Mouse (Mus musculus): ENCODE results near the gene Fxn. TPM values are rescaled to one million over a fixed set of nuclear protein-coding genes. Genes with fewer than 3 reads are reported as not detected.

Gene Fxn
- total RNA-seq, 2 experiments from 2014 or later, result 4.7 to 10.4 TPM

DNA sequence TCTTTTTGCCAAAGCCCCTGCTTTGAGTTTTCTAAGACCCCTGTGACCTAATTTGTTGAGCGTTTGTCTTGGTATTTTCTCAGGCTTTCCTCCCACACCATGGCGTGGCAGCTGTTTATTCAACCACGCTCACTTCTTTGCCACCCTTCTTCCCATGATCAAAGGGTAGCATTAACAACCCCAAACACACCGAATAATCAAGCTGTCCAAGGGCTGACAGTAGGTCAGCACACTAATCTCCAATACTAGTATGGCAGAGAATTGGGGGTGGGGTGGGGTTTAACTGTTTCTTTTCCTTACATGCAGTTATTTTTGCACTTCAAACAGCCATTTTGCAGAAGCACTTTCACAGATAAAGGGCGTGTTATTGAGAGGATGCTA is 21.4 kb upstream of the Fxn start:
- ATAC-seq (ENCODE audit: poor library complexity, severe bottlenecking), result no peak

DNA sequence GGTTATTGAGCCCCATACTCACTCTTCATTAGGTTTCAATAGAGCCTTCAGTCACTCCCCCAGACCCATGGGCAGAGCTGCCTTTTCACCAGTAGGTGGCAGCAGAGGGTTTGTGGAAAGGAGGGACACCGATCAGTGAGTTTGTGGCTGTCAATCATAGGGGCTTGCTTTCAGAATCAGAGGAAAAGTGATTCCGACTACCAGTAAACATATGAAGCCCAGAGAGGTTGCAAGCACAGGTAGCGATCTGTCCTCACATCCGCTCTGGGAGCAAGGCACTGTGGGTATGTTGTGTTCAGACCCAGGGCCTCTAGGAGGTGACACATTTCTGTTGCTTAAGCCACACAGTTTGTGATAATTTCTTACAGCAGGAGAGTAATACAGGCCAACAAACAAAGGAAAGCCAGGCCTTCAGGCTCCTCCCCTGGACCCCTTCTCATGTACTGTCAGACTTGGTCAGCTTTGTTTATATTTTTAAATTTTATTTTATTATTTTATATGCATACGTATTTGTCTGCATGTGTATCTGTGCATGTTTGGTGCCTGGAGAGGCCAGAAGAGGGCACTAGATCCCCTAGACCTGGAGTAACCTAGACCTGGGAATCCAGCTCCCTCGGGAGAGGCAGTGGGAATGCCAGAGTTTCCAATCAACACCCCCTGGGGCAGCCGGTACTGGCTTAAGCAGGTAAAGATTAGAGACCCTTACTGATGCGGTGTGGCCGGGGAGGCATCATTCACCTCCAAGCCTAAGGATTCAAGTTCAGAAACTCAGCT is 20.8 kb upstream of the Fxn start:
- peak; percentile 94 for ATAC-seq (ENCODE audit: poor library complexity, severe bottlenecking)

DNA sequence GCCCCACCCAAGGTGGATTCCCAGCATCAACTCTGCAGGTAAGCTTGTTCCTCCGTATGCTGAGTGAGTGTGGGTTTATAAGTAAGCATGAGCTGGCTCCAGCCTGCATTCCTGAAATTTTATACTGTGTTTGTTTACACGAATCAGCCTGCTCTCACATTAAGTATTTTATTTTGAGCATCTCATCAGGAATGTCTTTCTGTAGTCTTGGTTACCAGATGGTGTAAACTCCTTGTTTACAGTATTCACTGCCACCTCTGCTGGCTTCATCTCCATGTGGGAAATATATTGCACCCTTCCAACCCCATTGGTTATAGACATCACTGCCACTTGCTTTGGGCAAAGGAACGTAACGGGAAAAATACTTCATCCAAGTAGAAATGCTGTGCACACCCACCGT is 13.1 kb upstream of the Fxn start:
- ATAC-seq (ENCODE audit: poor library complexity, severe bottlenecking), result no peak

DNA sequence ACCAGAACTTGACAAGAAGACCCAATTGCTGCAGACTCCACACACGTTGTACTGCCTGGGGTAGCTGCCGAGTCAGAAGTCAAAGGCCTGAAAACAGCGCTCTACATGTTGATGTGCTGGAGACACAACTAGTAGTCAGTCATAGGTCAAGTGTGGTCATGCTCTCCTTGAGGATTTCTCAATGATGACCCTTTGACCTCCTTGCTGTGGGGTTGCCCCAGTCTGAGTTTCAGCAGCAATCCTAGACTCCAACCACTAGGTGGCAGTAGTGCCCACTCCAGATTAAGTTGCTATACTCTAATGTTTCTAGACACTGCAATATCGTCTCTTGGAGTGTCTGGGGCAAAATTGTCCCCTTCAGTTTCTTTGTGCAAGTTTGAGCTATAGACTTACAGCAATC is 3.8 kb upstream of the Fxn start:
- peak; percentile 63 for ATAC-seq (ENCODE audit: poor library complexity, severe bottlenecking)

DNA sequence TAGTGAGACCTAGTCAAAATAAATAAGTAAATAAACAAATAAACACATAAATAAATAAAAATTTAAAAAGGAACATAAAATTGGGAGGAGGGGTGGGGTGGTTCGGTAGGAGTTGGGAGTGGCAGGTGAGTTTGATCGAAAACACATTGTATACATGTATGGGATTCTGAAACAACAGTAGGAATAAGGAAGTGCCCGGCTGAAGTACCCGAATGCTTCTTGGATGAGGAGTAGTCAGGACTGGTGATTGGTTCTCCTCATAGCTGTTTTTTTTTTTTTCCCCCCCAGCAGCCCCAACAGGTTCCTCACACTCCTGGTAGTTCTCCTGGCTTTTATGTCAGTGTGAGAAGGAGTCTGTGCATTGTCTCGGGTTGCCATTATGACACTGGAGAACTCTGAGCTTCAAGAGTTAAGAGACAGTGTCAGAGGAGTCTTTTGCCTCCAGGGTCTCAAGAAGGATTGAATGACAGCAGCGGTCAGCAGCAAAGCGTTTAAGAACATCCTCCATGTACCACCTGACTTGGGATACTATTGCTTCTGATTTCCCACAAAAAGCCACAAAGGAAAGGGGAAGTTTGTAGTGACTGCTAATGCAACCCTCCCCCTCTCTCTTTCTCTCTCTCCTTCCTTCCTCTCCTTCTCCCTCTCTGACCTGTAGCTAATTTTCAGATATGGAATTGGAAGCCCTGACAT is 1.0 kb upstream of the Fxn start:
- peak; percentile 19; the same call in 1 of the 2 replicates for ATAC-seq (ENCODE audit: poor library complexity, severe bottlenecking)

DNA sequence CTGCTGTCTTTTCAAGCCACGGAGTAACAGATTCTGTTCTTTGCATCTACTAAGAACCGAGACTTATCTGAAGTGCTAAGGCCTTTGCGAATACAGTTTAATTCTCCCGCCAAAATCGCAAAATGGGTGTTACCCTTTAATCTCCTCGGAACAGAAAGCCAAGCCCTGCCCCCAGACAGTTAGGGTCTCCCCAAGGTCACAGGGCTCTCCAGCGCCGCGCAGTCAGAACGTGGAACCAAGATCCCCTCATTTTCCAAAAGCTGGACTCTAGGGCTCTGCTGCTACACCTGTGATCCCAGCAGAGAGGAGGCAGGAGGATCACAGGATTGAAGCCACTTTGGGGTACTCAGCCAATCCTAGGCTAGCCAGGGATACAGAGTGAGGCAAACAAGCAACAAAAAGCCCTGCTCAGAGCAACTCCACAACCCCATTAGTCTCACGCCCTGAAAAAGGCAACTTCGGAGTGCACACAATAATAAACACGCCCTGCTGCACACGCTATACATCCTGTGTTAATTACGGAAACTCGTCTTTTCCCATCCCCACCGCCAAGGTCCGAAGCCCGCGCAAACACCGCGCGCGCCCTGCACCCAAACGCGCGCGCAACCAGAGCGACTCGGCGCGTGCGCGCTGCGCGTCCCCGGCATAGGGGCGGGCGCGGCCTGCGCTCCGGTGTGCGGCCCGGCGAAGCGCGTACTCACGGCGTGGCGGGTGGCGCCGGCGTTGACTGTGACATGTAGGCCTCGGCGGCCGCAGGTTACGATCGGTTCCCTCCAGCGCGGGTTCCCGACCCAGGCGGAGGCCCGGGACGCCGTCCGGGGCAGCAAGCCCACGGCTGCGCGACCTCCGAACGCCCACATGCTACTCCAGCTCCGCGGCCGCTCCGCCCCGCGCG is 452 bp downstream of the Fxn start:
- ATAC-seq (ENCODE audit: poor library complexity, severe bottlenecking), result peak; percentile 61

- no peak for ATAC-seq (ENCODE audit: poor library complexity, severe bottlenecking)
Observed at GRCm38 (mm10) chr19:24278859-24279258, 1.5 kb downstream of the Fxn start.

- ATAC-seq (ENCODE audit: poor library complexity, severe bottlenecking), result no peak
Observed at GRCm38 (mm10) chr19:24274281-24274680, 6.1 kb downstream of the Fxn start.

DNA sequence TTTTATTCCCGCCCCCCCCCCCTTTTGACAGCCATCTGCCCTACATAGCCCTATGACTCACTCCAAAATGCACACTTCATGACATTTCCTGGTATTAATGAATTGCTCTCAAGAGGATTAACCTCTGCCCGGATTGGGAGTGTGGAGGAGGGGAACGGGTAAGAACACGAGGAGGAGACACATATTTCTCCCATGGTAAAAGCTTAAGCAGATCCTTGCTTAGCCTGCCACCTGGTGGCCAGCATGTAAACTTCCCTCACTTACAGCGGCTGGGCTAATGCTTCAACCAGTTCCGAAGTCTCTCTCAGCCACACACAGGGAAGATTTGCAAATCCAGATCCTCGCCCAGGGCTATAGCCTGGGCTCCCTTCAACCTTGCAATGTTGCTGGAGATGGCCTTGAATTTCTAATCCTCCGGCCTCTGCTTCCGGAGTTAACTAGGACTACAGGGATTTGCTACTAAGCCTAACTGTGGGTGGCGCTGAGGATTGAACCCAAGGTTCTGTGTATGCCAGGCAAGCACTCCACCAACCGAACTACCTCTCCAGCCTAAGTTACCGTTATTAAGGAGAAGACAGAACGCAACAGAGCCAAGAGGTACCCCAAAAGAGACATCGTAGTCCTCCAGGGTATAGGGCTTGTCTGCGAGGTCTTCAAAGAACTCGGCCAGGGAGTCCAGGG is 8.5 kb downstream of the Fxn start:
- peak; percentile 99 for ATAC-seq (ENCODE audit: poor library complexity, severe bottlenecking)

DNA sequence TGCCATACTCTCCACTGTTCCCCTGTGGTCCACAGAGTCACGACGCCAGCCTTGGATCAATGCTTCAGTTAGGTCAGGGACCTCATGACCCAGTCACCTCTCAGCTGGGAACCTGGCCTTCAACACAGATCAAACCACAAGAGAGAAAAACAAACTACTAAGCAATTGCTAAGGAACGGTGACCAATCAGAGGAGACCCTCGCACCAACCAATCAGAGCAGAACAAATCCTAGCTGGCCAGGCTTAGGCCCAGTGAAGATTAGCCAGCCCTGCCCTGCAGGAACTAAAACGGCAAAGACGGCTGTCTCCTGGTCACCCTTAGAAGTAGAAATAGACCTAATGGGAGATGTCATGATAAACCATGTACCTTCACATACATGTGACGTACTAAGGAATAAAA is 9.1 kb downstream of the Fxn start:
- ATAC-seq (ENCODE audit: poor library complexity, severe bottlenecking), result no peak

- ATAC-seq (ENCODE audit: poor library complexity, severe bottlenecking), result no peak
Observed at GRCm38 (mm10) chr19:24268531-24268930, 11.9 kb downstream of the Fxn start.

DNA sequence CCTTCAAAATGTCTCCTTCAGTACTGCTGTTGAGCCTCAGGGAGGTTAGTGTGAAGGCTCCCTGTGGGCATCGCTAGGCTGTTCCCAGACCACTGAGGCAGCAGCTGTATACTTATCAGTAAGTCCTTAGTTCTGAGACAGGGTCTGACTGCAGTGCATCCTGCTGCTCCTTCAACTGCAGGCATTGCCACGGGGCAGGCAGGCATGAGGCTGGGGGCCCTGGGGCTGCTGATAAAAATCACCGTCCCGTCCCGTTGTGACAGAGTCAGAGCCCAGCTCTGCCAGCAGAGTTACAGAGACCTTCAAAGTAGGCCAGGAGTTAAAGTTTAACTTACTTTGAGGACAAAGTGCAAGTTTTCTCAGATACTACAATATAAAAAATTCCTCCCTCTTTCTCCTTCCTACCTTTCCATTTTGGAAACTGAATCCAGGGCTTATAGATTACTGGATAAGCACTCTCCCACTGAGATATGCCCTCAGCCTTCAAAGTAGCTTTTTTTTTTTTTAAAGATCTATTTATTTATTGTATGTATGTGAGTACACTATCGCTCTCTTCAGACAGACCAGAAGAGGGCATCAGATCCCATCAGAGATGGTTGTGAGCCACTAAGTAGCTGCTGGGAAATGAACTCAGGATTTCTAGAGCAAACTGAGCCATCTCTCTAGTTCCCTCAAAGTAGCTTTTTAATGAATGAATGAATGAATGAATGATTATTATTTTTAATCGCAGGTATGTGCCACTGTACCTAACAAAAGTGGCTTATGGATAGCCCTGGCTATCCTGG is 14.2 kb downstream of the Fxn start:
- no peak for ATAC-seq (ENCODE audit: poor library complexity, severe bottlenecking)

- peak; percentile 94 for ATAC-seq (ENCODE audit: poor library complexity, severe bottlenecking)
Observed at GRCm38 (mm10) chr19:24264991-24265390, 15.4 kb downstream of the Fxn start.

DNA sequence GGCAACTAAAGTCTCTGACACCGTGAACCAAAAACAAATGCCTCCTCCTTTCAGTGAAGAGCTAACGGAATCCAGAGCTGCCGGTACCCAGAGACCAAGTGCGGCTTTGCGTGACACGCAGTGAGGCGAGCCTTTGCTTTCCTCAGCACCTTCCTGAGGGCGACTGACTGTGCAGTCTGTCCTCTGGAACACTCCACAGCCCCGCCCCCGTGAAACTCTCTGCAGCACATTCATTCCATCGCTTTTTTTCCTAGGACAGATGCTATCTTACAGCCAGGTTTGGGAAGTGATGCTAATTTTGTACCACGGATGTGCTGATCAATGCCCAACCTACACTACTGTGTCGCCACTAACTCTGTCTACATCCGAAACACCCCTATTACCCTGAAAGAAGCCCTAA is 17.7 kb downstream of the Fxn start:
- no peak for ATAC-seq (ENCODE audit: poor library complexity, severe bottlenecking)

- ATAC-seq (ENCODE audit: poor library complexity, severe bottlenecking), result no peak
Observed at GRCm38 (mm10) chr19:24259390-24260351, 20.7 kb downstream of the Fxn start.

- ATAC-seq (ENCODE audit: poor library complexity, severe bottlenecking), result no peak
Observed at GRCm38 (mm10) chr19:24258368-24258767, 22.0 kb downstream of the Fxn start.

DNA sequence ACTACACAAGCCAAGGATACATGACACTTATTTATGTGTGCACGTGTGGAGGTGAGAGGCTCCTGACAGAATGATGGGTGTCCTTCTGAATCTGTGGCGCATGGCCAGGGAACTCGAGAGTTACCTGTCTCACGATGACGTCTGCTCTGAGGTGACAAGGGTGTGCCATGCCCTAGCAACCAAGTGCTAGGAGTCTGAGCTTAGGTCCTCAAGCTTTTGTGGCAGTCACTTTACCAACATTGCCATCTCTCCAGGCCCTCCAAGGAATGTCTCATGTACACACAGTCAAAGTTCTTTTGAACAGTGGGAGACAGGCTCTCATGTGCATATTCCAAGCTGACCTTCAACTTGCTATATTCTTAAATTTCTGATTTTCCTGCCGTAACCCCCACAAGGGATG is 22.4 kb downstream of the Fxn start:
- ATAC-seq (ENCODE audit: poor library complexity, severe bottlenecking), result no peak

DNA sequence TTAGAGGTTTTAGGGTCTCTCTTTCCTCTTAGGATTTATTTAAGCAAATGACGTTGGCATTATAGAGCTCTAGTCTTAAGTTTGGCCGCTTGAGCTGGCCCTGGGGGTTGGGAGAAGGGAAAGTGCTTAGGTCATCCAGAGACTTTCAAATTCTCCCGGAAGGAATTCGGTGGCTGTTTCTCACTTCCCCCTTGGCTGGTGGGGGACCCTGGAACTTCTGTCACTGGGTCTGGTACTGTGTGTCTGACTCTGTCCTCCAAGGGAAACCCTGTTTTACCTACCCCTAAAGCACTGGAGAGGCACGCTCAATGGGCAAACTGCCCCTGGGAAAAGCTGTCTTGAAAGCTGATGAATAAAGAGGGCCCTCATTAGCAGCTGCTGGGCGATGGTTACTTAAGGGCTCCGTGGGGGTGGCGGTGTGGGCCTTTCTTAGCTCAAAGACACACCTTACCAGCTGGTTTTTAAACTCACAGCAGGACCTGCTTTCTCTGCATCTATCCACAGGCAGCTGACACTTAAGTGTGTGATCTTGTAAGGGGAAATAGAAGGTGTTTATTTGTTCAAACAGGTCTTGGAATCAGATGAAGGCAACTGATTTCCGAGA is 26.6 kb downstream of the Fxn start:
- no peak for ATAC-seq (ENCODE audit: poor library complexity, severe bottlenecking)

- no peak for ATAC-seq (ENCODE audit: poor library complexity, severe bottlenecking)
Observed at GRCm38 (mm10) chr19:24251869-24252268, 28.5 kb downstream of the Fxn start.

Measured in megakaryocyte, adult 5-6 weeks (primary cell).